Mouse (Mus musculus) lung, embryonic 14.5 days (tissue): ENCODE measurements around the gene Dcaf8. TPM values are rescaled to one million over a fixed set of nuclear protein-coding genes. Genes with fewer than 3 reads are reported as not detected.

Source experiments
- ATAC-seq: fragments of 200-750 bp; cut with Nextera tagmentation; 2 replicates; pipeline ENCODE4 v1.8.0; 2017; ENCODE audit warnings: mild to moderate bottlenecking, moderate TSS enrichment, moderate library complexity; ENCODE audit not compliant: insufficient read depth
- DNase-seq: peaks from one replicate; pipeline ENCODE4 v3.0.0-alpha.2; 2015
- H3K27ac ChIP-seq: fragments of 300-500 bp; sonication (generic); 2 replicates; pipeline ENCODE4 v1.5.1; 2014; ENCODE audit warnings: low read depth, mild to moderate bottlenecking, moderate library complexity
- H3K27me3 ChIP-seq: fragments of 300-500 bp; sonication (generic); 2 replicates; pipeline ENCODE4 v1.6.1; 2014; ENCODE audit warnings: low read length, control low read depth; ENCODE audit not compliant: insufficient read depth
- H3K36me3 ChIP-seq: fragments of 300-500 bp; sonication (generic); 2 replicates; pipeline ENCODE4 v1.6.1; 2014; ENCODE audit warnings: control low read depth; ENCODE audit not compliant: insufficient read depth
- H3K4me1 ChIP-seq: fragments of 300-500 bp; sonication (generic); 2 replicates; pipeline ENCODE4 v1.6.1; 2014; ENCODE audit warnings: antibody characterized with exemption, control low read depth; ENCODE audit not compliant: insufficient read depth
- H3K4me2 ChIP-seq: fragments of 300-500 bp; sonication (generic); 2 replicates; pipeline ENCODE4 v1.6.1; 2014; ENCODE audit warnings: mild to moderate bottlenecking
- H3K4me3 ChIP-seq: fragments of 300-500 bp; sonication (generic); 2 replicates; pipeline ENCODE4 v1.5.1; 2014; ENCODE audit warnings: low read depth, low read length
- H3K9ac ChIP-seq: fragments of 300-500 bp; sonication (generic); 2 replicates; pipeline ENCODE4 v1.6.1; 2014
- H3K9me3 ChIP-seq: fragments of 300-500 bp; sonication (generic); 2 replicates; pipeline ENCODE4 v1.6.1; 2016; ENCODE audit warnings: low read depth, low read length, control low read depth
- CTCF ChIP-seq: IDR thresholded peaks from 2 replicates; pipeline ENCODE4 v1.5.1; 2016; ENCODE audit warnings: antibody characterized with exemption, low read depth
- WGBS: fragments of 180-500 bp; shearing (Covaris S2); extraction: QIAGEN DNeasy Blood & Tissue Kit; methylation state at CpG from one replicate; pipeline ENCODE4 v1.1.7; 2014; 5-methylcytosine and 5-hydroxymethylcytosine counted together
- polyA plus RNA-seq: library from polyadenylated mRNA; unstranded; fragments of >200 nt; fragmentation: Nextera tagmentation; extraction: Ambion mirVana; gene quantifications from 2 replicates; pipeline ENCODE4 v1.2.1, GENCODE M21; 2014

Dcaf8 gene
- polyA plus RNA-seq, 1 experiment from 2014 or later: 111 TPM

DNA sequence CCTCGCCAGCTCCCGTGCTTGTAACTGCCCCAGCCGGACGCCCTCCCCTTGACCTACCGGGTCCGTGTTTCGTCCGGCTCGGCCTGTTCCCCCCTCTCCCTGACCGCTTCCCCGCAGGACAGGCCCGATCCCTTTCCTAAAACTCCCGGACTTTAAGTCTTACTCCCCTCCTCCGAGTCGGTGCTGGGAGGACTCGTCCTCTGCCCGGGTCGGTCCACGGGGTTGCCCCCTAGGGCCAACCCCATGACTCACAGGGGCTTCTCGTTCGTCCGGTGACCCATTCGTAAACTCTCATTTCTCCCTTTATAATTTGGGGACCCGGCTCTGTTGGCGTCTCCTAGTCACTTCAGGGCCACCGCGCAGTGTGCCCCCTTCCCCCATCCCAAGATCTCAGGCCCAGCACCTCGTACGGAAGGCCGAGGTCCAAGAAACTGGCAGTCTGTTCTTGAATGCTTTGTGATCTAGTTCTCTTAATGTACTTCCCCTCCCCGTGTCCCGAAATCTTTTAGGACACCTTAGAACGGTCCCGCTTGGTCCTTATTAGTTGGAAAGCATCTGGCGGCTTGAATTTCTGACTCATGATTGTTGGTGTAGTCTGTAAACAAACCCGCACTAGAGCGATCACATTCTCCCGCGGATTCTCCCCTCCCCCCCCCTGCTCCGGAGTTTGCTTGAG, 533 bp downstream of the Dcaf8 start:
- Histone ChIP-seq H3K27me3 (no peaks in the 10 kb centered on the region), H3K9ac (peak overlapping the region; percentile 100), H3K9me3 (no peaks in the 10 kb centered on the region), H3K4me2 (peak overlapping the region; percentile 85), H3K36me3 (peaks cover 34% of the 10 kb centered on the region), H3K27ac (peak overlapping the region; percentile 99), H3K4me1 (peaks cover 7% of the 10 kb centered on the region; the same call in 1 of the 2 replicates), H3K4me3 (peak overlapping the region; percentile 98)
- peak; percentile 75 for DNase-seq
- WGBS: under 1% methylated on average over 40 of the region's 40 CpGs
- ATAC-seq: peak; percentile 61
- TF ChIP-seq CTCF: no peak

- peak overlapping the region; percentile 100 for H3K9ac ChIP-seq
- no peak for TF ChIP-seq CTCF
- peak overlapping the region; percentile 99 for H3K27ac ChIP-seq
- no peaks in the 10 kb centered on the region for H3K9me3 ChIP-seq
- ATAC-seq (no peak), DNase-seq (peak; percentile 41)
- peaks cover 37% of the 10 kb centered on the region for H3K36me3 ChIP-seq
- peak overlapping the region; percentile 85 for H3K4me2 ChIP-seq
- peak overlapping the region; percentile 98 for H3K4me3 ChIP-seq
- 6% methylated on average over 19 of the region's 19 CpGs for WGBS
- H3K4me1 ChIP-seq: peaks cover 7% of the 10 kb centered on the region; the same call in 1 of the 2 replicates
- no peaks in the 10 kb centered on the region for H3K27me3 ChIP-seq
Measured at GRCm38 (mm10) chr1:172148955-172149815, 1.3 kb downstream of the Dcaf8 start.

GRCm38 (mm10) chr1:172154536-172154935, 6.7 kb downstream of the Dcaf8 start:
- TF ChIP-seq CTCF: no peak
- no peak overlapping the region for H3K27ac ChIP-seq
- H3K36me3 ChIP-seq: peaks cover 61% of the 10 kb centered on the region
- H3K4me2 ChIP-seq: no peak overlapping the region
- whole genome bisulfite sequencing: 89% methylated on average over 3 of the region's 3 CpGs
- no peak overlapping the region for H3K9ac ChIP-seq
- no peaks in the 10 kb centered on the region for H3K27me3 ChIP-seq
- ATAC-seq (no peak), DNase-seq (no peak)
- no peaks in the 10 kb centered on the region for H3K9me3 ChIP-seq
- no peak overlapping the region for H3K4me3 ChIP-seq
- peaks cover 3% of the 10 kb centered on the region; the same call in 1 of the 2 replicates for H3K4me1 ChIP-seq

DNA sequence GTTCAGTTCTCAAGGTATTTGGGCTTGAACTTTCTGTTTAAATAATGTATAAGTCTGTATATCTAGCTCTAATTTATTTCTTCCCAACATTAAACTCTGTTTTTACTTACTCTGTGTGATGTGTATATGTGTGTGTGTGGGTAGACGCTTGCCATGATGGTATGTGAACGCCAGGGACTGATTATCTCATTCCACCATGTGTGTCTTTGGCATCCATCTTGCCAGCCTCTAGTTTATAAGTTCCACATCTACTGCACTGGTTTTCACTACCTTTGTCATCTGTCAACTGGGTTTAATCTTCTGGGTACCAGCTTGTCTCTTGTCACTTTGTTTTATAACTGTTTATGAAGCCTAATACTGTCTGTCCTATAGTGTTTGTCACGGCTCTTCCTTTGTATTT, 7.6 kb downstream of the Dcaf8 start:
- TF ChIP-seq CTCF: no peak
- ATAC-seq (no peak), DNase-seq (no peak)
- Histone ChIP-seq H3K27me3 (no peaks in the 10 kb centered on the region), H3K9ac (no peak overlapping the region), H3K9me3 (no peaks in the 10 kb centered on the region), H3K4me3 (no peak overlapping the region), H3K4me2 (no peak overlapping the region), H3K36me3 (peaks cover 56% of the 10 kb centered on the region), H3K27ac (no peak overlapping the region), H3K4me1 (no peaks in the 10 kb centered on the region)
- 89% methylated on average over 3 of the region's 3 CpGs for WGBS

DNA sequence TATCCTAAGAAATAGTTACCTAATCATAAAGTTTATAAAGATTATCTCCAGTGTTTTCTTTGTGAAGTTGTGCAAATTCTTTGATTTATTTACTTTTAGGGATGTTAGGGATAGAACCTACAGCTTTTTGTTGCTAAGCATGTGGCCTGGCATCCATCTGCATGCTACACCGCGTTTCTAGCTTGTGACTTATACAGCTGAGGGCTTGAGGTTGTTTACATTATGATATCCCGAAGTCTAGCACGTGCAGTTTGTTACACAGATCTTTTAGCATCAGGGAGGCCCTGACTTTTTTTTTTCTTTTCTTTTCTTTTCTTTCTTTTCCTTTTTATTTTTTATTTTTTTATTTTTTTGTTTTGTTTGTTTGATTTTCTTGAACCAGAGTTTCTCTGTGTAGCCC, 12.1 kb downstream of the Dcaf8 start:
- Histone ChIP-seq H3K9me3 (no peaks in the 10 kb centered on the region), H3K4me3 (no peak overlapping the region), H3K4me2 (no peak overlapping the region), H3K9ac (no peak overlapping the region), H3K27ac (no peak overlapping the region), H3K4me1 (no peaks in the 10 kb centered on the region), H3K36me3 (peaks cover 38% of the 10 kb centered on the region), H3K27me3 (no peaks in the 10 kb centered on the region)
- TF ChIP-seq CTCF: no peak
- WGBS: 6% methylated on average over 4 of the region's 4 CpGs
- ATAC-seq: no peak
- peak; percentile 30 for DNase-seq

DNA sequence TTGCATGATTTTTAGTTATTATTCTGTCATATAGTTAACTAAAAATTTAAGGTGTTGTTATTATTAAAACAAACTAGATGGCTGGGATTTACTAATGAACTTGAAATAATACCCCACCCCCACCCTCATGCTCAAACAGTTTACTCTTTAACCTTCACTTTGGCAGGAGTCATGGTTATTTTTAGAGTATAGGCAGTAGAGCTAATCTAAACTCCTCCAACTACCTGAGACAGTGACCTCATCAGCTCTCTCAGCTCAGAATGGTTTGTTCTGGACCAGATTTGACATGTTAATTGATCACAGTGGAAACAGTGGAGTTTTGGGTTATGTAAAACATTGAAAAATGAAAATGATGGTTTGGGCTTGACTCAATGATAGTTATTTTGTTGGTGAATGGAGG, 12.6 kb downstream of the Dcaf8 start:
- DNase-seq (no peak), ATAC-seq (no peak)
- no peak overlapping the region for H3K9ac ChIP-seq
- TF ChIP-seq CTCF: no peak
- H3K4me2 ChIP-seq: no peak overlapping the region
- H3K4me1 ChIP-seq: no peaks in the 10 kb centered on the region
- H3K4me3 ChIP-seq: no peak overlapping the region
- H3K27me3 ChIP-seq: no peaks in the 10 kb centered on the region
- H3K36me3 ChIP-seq: peaks cover 39% of the 10 kb centered on the region
- no peaks in the 10 kb centered on the region for H3K9me3 ChIP-seq
- H3K27ac ChIP-seq: peak overlapping the region; percentile 0; the same call in 1 of the 2 replicates

DNA sequence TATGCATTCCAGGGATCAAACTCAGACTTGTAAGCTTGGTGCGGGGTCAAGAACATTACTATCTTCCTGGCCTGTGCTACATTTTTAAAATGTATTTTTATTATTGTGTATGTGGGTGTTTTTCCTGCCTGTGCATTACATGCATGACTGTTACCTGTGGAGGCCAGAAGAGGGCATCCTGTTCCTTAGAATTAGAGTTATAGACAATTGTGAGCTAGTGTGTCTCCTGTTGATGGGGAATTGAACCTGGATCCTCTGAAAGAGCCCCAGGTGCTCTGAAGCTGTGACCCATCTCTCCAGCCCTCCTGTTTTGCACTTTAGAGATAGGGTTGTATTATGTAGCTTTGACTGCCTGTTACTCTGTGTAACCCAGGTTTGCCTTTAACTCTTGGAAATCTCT, 14.1 kb downstream of the Dcaf8 start:
- peak; percentile 58 for DNase-seq
- Histone ChIP-seq H3K4me3 (no peak overlapping the region), H3K9ac (no peak overlapping the region), H3K36me3 (peaks cover 39% of the 10 kb centered on the region), H3K27ac (no peak overlapping the region), H3K9me3 (no peaks in the 10 kb centered on the region), H3K4me1 (no peaks in the 10 kb centered on the region), H3K4me2 (no peak overlapping the region), H3K27me3 (no peaks in the 10 kb centered on the region)
- TF ChIP-seq CTCF: peak; percentile 54
- ATAC-seq: no peak
- WGBS: 92% methylated on average over 1 of the region's 1 CpGs
